Mouse (Mus musculus): ENCODE results near the gene Ech1.

Ech1 gene

DNA sequence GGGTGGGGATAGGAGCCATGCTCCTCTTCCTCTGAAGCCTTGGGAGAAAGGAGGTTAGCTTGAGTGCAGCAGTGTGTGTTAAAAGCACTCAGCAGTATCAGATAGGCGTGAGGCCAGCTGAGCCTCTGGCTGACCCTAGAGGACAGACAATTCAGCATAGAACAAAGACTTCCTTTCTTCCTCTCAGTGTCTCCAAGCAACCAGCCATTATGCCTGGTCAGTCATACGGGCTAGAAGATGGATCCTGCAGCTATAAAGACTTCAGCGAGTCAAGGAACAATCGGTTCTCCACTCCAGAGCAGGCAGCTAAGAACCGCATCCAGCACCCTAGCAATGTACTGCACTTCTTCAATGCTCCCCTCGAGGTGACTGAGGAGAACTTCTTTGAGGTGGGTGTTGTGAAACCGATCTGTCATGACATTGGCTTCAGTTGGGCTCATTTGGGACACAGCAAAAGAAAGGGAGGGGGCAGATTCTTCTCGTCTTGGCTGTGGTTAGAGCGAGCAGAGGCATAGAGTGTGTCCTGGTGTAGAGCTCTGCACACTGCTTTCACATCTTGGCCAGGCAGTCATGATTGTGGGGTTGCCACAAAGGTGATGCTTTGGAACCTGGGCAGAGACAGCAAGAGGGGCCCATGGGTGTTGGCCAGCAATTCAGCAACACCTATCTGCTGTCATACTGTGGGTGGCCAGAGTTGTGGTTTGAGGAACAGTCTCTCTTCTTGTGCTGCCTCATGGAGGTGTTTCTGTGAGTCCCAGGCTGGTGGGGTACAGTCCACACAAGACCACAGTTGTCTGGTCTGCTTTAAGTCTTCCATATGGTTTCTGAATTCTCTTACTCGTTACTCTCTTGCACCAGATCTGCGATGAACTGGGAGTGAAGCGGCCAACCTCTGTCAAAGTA is 4.4 kb upstream of the Ech1 start:
- DNase-seq (ENCODE audit: low spot score) = no peak

DNA sequence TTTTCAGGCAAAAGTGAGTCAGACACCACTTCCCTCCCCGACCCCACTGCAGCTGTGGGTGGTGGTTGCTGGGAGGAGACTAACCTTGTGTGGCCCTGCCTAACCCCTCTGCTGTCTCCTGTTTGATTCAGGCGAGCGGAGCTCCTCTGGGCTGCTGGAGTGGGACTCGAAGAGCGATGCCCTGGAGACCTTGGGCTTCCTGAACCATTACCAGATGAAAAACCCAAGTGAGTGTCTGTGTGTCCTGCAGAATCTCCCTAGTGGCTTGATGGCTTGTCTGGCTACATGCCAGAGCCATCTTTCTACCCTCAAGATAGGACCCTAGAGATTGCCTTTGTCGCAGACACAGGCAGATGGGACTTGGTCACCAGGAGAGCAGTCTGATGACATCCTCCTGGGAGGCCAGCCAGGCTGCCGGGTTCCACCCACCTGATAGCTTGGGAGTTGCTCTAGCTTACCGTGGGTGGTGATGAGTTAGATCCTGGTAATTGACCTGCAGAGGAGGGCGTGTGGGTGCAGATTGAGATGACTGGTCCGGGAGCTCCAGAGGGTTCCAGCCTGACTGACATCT is 3.7 kb upstream of the Ech1 start:
- no peak for DNase-seq (ENCODE audit: low spot score)

DNA sequence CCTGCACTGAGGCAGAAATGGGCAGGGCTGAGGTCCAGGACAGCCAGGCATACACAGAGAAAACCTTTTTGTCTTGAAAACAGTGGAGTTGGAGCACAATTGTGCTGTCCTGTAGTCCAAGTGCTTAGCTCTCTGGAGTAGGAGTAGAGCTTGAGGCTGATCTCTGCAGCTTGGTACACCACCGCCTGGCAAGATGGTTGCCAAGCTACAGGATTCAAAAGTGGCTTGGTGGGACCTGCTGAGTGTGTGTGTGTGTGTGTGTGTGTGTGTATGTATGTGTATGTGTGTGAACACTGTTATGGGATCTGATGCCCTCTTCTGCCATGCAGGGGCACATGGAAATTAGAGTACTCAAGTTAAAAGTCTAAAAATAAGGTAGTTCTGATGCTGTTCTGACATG is 2.5 kb upstream of the Ech1 start:
- DNase-seq (ENCODE audit: low spot score) = no peak

DNA sequence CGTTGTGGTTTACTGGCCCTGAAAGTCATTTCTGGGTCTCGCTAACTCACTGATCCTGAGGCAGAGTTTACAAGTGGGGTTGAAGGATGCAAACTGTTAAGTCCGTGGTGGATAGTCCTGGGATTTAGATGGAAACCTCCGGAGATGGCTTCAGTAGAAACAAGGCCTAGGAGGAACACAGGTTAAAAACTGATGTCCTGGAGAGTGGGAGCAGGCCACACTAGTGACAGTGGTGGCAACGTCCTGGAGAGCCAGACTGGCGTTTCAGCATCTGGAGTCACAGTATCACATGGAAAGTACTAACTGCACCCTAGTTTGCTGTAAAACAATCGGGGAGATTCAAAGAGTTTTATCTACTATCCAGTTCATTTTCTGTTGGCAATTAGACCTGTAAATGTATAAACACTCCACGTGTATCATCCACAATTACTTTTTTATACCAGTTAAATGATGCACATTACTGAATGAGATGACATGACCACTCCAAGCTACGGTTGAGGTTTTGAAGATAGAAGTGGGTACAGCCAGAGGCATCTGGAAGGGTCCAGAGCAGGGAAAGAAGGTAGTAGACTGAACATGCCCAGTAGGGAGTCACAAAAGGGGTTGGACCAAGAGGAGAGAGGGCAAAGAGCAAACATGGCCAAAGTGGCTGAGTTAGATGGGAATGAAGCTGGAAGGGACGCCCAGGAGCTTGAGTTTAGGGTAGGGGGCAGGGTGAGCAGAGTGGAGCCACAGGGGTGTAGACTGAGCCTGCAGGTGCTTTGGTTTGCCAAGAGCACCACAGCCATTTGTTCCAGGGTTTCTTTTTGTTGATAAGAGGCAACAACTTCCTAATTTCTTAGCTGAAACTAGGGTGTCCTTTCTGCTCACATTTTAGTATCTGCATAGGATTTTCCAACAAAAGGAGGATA is 1.8 kb upstream of the Ech1 start:
- DNase-seq (ENCODE audit: low spot score) = no peak

DNA sequence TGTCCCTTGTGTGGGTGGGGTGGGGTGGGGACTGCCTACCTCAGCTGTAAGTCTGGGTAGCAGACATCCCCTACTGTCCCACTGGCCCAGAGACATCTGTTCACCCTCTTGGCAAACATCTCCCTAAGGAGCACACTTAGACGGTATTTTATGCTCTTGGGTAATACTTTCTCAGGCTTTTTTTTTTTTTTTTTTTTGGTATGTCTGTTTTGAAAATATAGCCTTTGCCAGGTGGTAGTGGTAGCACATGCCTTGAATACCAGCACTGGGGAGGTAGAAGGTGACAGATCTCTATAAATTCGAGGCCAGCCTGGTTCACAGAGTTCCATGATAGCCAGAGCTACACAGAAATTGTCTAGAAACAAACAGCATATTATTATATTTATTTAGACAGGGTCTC is 1.1 kb upstream of the Ech1 start:
- DNase-seq (ENCODE audit: low spot score) = no peak

DNA sequence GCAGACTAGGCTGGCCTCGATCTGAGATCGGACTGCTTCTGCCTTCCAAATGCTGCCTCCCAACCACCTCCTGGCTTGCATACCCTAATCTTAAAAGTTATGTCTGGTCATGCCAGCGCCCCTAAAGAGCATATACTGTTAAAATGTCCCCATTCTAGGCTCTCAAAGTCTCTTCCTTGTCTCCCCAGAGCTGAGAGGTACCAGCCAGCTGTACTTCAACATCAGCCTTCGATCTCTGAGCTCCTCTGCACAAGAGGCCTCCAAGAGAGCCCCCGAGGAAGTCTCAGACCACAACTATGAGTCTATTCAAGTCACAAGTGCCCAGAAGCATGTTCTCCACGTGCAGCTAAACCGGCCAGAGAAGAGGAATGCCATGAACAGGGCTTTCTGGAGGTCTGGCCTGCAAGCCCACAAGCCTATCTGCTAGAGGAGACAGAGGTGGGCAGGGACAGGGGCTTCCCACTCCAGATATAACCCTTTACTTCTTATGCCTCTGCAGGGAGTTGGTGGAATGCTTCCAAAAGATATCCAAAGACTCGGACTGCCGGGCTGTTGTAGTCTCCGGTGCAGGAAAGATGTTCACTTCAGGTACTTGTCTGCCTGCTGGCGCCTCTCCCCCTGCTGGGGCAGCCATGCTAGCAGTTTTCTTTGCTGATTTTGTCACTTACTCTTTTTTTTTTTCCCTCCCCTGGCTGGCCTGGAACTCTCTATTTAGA is 827 bp downstream of the Ech1 start:
- no peak for DNase-seq (ENCODE audit: low spot score)

DNA sequence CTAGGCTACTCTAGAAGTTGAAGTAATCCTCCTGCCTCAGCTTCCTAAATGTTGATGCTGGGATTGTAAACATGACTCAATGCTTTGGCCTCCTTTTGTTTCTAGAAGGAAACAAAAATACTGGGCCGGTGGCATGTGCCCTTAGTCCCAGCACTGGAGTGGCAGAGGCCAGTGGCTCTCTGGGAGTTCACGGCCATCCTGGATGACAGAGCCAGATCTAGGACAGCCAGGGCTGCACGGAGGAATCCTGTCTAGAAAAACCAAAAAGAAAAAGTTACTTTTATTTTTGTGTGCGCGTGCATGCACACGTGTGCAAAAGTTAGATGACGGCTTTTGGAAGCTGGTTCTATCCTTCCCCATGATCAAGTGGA is 1.4 kb downstream of the Ech1 start:
- no peak for DNase-seq (ENCODE audit: low spot score)

DNA sequence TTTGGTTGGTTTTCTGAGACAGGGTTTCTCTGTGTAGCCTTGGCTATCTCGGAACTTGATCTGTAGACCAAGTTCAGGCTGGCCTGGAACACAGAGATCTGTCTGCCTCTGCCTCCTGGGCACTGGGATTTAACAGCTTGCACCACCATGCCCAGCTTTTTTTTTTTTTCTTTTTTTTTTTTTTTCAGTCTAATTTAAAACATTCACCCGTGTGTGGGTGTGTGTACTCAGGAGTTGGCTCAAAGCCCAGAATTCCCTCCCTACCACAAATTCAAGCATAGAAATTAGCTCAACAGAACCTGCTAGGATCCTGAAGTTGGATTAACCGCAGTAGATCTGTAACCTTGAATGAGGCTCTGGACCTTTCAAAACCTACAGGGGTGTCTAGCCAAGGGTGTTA is 2.3 kb downstream of the Ech1 start:
- DNase-seq (ENCODE audit: low spot score) = no peak

DNA sequence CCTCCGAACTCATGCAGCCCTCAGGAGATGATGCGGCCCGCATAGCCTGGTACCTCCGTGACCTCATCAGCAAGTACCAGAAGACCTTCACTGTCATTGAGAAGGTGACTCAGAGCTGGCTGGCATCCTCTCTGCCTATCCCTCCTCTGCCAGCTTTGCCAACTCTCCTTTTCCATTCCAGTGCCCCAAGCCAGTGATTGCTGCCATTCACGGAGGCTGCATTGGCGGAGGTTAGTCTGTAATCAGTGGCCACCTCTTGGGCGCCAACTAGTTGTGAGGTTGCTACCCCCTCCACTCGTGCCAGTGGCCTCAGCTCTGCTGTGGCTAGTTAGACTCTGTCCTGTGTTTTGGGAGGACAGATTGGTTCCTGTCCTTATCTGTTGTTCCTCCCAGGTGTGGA is 4.8 kb downstream of the Ech1 start:
- no peak for DNase-seq (ENCODE audit: low spot score)

DNA sequence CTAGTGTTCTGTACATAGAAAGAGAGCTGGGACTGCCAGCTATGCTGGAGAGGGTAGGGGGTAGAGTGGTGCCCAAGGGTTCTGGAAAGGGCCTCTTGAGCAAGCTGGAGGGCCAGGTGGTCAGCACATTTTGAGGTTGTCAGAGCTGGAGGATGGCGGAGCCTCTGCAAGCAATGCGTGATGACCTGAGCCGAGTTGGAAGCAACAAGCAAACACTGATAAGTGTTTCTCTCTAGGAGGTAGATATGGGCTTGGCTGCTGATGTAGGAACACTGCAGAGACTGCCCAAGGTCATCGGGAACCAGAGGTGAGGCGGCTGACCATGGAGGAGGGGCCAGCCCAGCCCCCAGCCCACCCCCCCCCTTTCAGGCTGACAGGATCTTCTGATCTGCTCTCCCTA is 6.0 kb downstream of the Ech1 start:
- DNase-seq (ENCODE audit: low spot score) = no peak

DNA sequence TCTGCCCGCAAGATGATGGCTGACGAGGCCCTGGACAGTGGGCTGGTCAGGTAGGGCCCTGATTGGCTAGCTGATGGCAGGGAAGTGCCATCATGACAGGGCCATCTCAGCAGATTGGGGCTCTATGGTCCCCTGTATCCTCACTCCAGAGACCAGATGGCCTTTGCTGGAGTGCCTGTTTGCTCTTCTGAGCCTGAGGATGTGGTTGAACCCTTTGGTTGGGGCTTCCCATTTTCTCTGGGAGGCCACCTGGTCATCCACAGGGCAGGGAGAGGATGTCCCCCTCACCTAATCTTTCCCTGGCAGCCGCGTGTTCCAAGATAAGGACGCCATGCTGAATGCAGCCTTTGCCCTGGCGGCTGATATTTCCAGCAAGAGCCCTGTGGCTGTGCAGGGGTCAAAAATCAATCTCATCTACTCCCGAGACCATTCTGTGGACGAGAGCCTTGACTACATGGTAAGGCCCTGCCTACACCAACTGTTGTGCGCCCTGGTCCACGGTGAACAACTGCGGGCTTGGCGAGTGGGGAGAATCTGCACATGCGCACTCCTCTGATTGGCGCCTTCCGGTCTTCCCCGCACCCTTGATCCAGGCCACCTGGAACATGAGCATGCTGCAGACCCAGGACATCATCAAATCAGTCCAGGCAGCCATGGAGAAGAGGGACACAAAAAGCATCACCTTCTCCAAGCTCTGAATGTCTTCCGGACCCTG is 6.6 kb downstream of the Ech1 start:
- no peak for DNase-seq (ENCODE audit: low spot score)

DNA sequence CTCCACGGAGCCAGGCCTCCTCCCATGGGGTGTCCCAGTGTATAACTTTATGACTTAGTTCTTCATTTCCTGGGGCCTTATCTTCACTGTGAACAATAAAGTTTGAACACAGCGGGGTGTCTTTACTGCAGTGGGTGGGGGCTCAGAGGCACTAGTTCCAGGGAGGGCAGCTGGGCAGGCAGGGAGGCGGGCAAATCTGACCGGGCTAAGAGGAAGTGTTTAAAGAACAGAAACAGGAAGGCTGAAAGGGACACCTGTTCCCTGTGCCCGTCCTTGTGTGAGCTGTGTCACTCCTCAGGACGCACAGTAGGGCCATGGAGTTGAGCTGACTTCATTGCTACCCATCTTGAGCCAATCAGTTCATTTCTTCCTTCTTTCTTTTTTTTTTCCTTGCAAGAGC is 7.1 kb downstream of the Ech1 start:
- DNase-seq (ENCODE audit: low spot score) = no peak

DNA sequence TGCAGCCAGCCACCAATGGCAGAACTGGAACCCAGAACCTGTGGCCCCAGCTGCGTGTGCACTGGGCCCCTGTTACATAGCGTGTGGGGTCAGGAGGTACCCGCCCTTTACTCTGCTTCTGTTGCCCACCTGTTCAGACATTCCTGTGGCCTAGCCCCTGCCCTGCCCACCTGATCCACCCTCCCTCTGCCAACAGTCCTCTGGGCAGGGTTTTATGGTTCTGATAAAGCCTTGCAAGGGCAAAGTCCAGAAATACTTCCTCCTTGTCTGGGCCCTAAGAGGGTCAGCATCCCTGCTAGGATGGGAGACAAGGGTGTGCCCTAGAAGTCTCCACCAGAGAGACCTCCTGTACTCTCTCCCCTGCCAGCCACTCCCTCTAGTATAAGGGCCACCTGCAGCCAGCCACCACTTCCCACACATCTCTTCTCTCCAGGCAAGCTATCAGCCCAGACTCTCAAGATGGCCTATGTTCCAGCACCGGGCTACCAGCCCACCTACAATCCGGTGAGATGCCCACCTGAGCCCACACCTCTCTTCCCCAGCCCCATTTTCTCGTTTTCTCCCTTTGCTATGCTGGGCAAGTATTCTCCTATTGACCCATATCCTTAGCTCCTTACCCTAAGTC is 8.8 kb downstream of the Ech1 start, which contains the start of gene Lgals4:
Lgals4 (plus strand) TSS at position 132 of the 625 bp plus-strand sequence.
- DNase-seq (ENCODE audit: low spot score) = no peak

DNA sequence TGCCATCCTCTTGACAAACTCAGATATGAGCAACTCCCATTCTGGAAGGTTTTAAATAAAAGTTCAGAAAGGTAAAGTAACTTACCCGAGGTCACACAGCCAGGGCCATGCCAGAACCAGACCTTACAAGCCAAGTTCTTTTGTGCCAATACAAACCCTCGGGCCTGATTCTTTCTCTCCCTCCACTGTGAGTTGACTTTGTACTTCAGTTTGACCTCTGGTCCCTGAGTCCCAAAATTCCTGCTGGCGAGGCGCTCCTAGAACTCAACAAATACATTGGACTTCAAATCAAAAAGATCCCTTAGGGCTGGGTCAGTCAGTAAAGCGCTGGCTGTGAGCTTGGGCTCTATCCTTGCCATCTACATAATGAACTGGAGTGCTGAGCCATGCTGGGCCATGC is 11.9 kb downstream of the Ech1 start:
- no peak for DNase-seq (ENCODE audit: low spot score)

DNA sequence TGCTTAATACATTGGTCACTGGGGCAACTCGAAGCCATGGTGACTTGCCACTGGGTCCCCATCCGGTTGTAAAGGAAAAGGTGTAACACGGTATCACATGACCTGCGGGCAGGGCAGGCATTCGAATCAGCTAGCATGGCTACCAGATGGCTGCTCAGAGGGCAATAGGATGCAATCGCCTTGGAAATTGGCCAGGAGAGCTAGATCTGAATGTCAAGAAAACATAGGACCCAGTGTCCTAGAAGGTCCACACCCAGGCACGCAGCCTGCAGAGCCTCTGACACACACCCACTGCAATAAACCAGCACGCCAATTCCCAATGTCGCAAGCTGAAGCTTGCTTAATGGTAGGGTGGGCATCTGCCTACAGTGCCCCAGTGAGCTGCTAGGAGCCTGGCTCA is 13.3 kb downstream of the Ech1 start:
- no peak for DNase-seq (ENCODE audit: low spot score)

DNA sequence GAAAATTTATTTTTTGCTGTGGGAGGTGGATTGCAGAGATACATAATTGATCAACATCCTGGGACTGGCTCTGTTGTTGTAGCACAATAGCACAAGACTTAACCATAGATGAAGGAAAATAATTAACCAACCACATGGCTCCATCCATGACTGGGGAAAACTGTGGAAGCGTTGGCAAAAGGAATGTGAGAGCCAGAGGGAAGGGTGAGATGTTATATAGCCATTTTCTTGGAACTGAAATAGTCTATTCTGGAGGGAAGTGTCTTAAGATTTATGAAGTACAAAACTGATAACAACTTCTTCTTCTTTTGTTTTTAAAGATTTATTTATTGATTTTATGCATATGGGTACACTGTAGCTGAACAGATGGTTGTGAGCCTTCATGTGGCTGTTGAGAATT is 22.3 kb downstream of the Ech1 start:
- no peak for DNase-seq (ENCODE audit: low spot score)

DNA sequence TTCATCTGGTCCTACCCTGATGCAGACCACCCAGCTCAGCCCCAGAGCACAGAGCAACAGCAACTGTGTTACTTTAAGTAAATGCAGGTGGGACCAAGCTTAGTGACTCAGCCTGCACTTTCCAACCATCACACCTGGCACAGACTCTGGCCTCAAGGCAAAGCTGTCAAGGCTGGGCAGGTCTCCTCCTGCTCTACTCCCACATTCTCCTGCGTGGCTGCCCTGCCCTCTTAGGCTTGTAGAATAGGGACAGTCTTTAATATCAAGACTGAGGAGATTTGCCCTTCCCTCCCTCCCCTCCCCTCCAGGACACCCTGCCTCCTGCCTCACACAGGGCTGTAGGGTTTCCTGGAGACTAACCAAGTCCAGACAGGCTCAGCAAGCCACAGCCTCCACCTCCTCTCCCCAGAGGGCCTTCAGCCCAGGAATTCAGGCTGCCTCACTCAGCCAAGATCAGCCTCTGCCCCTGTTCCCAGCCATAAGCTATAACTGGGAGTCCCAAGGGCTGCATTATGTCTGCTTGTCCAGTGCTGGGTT is 24.8 kb downstream of the Ech1 start:
- DNase-seq (ENCODE audit: low spot score) = no peak

DNA sequence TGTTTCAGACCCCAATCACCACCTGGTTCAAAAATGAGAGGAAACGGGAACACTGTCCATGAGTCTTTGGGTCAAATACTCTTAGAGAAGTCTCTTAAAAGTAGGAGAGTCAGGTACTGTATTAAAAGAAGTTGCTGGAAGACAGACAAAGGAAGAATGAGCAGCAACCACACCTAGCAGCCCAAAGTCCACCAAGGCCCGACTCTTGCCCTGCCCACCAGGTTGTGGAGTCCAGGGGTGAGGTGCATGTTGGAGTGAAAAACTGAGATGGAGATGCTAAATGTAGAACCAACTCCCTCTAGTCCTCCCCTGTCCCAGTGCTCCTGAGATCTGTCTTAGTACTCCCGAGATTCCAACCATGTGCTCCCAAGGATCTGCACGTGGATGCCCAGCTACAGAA is 25.6 kb downstream of the Ech1 start:
- no peak for DNase-seq (ENCODE audit: low spot score)

DNA sequence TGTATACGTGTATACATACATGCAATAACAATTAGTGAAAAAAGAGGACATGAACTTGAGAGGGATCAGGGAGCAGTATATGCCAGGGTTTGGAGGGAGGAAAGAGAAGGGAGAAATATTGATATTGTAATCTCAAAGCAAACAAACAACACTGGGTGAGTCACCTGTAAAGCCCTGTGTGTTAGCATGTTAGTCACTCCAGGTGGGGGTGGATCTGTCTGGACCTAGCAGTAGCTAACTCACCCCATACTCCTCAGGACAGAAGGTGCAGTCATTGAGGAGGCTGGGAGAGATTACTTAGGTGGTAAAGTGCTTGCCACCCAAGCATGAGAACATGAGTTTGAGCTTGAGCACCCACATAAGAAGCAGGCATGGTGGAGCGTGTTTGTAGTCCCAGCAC is 34.9 kb downstream of the Ech1 start:
- DNase-seq (ENCODE audit: low spot score) = no peak

DNA sequence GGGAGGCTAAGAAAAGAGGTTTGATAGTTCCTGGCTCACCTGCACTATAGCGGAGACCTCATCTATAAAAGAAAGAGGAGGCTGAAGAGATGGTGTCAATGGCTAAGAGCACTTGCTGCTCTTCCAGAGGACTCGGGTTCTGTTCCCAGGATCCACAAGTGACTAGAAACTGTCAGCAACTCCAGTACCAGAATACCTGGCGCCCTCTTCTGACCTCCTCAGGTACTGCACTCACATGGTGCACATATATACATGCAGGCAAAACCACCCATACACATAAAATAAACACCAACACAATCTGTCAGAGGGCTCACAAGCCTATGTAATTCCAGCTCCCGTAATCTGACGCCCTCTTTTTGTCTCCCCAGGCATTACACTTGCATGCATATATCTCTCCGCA is 35.9 kb downstream of the Ech1 start:
- no peak for DNase-seq (ENCODE audit: low spot score)

Data from spleen, adult 12 weeks (tissue).